Mouse (Mus musculus) E14TG2a.4 (cell line): ENCODE measurements around the gene Sgk1.

Experiments
- H3K27me3 ChIP-seq: 2 replicates; pipeline ENCODE4 v1.6.1; 2014; ENCODE audit warnings: low read length, control low read depth; ENCODE audit not compliant: insufficient read depth
- H3K36me3 ChIP-seq: 2 replicates; pipeline ENCODE4 v1.6.1; 2014; ENCODE audit warnings: low read length, control low read depth; ENCODE audit not compliant: insufficient read depth
- H3K4me1 ChIP-seq: replicated peaks from 2 replicates; pipeline ENCODE4 v1.6.1; 2014; ENCODE audit warnings: low read depth, low read length, control low read depth
- H3K4me3 ChIP-seq: replicated peaks from 2 replicates; pipeline ENCODE4 v1.5.1; 2014; ENCODE audit warnings: mild to moderate bottlenecking, low read length
- H3K9me3 ChIP-seq: 2 replicates; pipeline ENCODE4 v1.6.1; 2014; ENCODE audit warnings: low read length, control low read depth
- CTCF ChIP-seq: conservative IDR thresholded peaks from 2 replicates; pipeline ENCODE4 v1.5.1; 2014; ENCODE audit warnings: low read length
- NANOG ChIP-seq: IDR thresholded peaks from 2 replicates; pipeline ENCODE4 v1.6.1; 2014; ENCODE audit warnings: borderline replicate concordance, low read length, mixed read lengths
- POU5F1 ChIP-seq: IDR thresholded peaks from 2 replicates; pipeline ENCODE4 v1.6.1; 2014; ENCODE audit warnings: low read length, borderline replicate concordance

The Sgk1 gene

GRCm38 (mm10) chr10:21882184-21883081, at the start of gene Sgk1:
Sgk1 (plus strand) TSS chr10:21882184.
- Histone ChIP-seq H3K4me1 (peaks cover 39% of the 10 kb centered on the region), H3K27me3 (peaks cover 25% of the 10 kb centered on the region), H3K9me3 (peaks cover 17% of the 10 kb centered on the region), H3K4me3 (peak within 1 kb of the TSS; percentile 75), H3K36me3 (no peaks in the 10 kb centered on the region)
- TF ChIP-seq CTCF: no peak
- TF ChIP-seq POU5F1: no peak
- no peak for TF ChIP-seq NANOG

- no peaks in the 10 kb centered on the region for H3K27me3 ChIP-seq
- TF ChIP-seq POU5F1 (no peak), NANOG (no peak), CTCF (no peak)
These were observed 49.7 kb upstream of the Sgk1 start for GRCm38 (mm10) chr10:21832282-21832681.

GRCm38 (mm10) chr10:21833757-21834156, 48.2 kb upstream of the Sgk1 start:
- peaks cover 12% of the 10 kb centered on the region; the same call in 1 of the 2 replicates for H3K9me3 ChIP-seq
- TF ChIP-seq NANOG: no peak
- no peak for TF ChIP-seq CTCF
- TF ChIP-seq POU5F1: no peak
- H3K4me1 ChIP-seq: peaks cover 59% of the 10 kb centered on the region
- peaks cover 43% of the 10 kb centered on the region for H3K36me3 ChIP-seq
- no peak overlapping the region for H3K4me3 ChIP-seq
- no peaks in the 10 kb centered on the region for H3K27me3 ChIP-seq

More at GRCm38 (mm10) chr10:21832282-21832681, 49.7 kb upstream of the Sgk1 start:
- Histone ChIP-seq H3K4me1 (peaks cover 69% of the 10 kb centered on the region), H3K36me3 (peaks cover 38% of the 10 kb centered on the region), H3K9me3 (peaks cover 12% of the 10 kb centered on the region; the same call in 1 of the 2 replicates), H3K4me3 (no peak overlapping the region)

GRCm38 (mm10) chr10:21835077-21835476, 46.9 kb upstream of the Sgk1 start:
- Histone ChIP-seq H3K4me1 (peaks cover 55% of the 10 kb centered on the region), H3K27me3 (no peaks in the 10 kb centered on the region), H3K36me3 (peaks cover 43% of the 10 kb centered on the region), H3K4me3 (no peak overlapping the region), H3K9me3 (peaks cover 12% of the 10 kb centered on the region; the same call in 1 of the 2 replicates)
- TF ChIP-seq POU5F1: no peak
- TF ChIP-seq CTCF: no peak
- TF ChIP-seq NANOG: no peak

GRCm38 (mm10) chr10:21839248-21840155, 42.5 kb upstream of the Sgk1 start:
- H3K9me3 ChIP-seq: no peaks in the 10 kb centered on the region
- H3K27me3 ChIP-seq: no peaks in the 10 kb centered on the region
- H3K4me1 ChIP-seq: peaks cover 59% of the 10 kb centered on the region
- TF ChIP-seq NANOG (no peak), CTCF (no peak), POU5F1 (no peak)
- H3K36me3 ChIP-seq: peaks cover 16% of the 10 kb centered on the region
- no peak overlapping the region for H3K4me3 ChIP-seq

GRCm38 (mm10) chr10:21843326-21843725, 38.7 kb upstream of the Sgk1 start:
- Histone ChIP-seq H3K36me3 (peaks cover 3% of the 10 kb centered on the region; the same call in 1 of the 2 replicates), H3K27me3 (no peaks in the 10 kb centered on the region), H3K4me1 (peaks cover 80% of the 10 kb centered on the region), H3K4me3 (no peak overlapping the region), H3K9me3 (no peaks in the 10 kb centered on the region)
- no peak for TF ChIP-seq NANOG
- no peak for TF ChIP-seq CTCF
- no peak for TF ChIP-seq POU5F1

GRCm38 (mm10) chr10:21843861-21844260, 38.1 kb upstream of the Sgk1 start:
- no peaks in the 10 kb centered on the region for H3K9me3 ChIP-seq
- H3K4me1 ChIP-seq: peaks cover 81% of the 10 kb centered on the region
- no peak for TF ChIP-seq CTCF
- no peak for TF ChIP-seq NANOG
- no peak for TF ChIP-seq POU5F1
- H3K27me3 ChIP-seq: no peaks in the 10 kb centered on the region
- no peaks in the 10 kb centered on the region for H3K36me3 ChIP-seq
- H3K4me3 ChIP-seq: peak overlapping the region; percentile 39

GRCm38 (mm10) chr10:21844391-21844790, 37.6 kb upstream of the Sgk1 start:
- Histone ChIP-seq H3K9me3 (no peaks in the 10 kb centered on the region), H3K27me3 (no peaks in the 10 kb centered on the region), H3K36me3 (no peaks in the 10 kb centered on the region), H3K4me1 (peaks cover 81% of the 10 kb centered on the region), H3K4me3 (0 out of 2 replicates have a peak overlapping the region, but pooled peaks have one; percentile 3)
- TF ChIP-seq CTCF (no peak), NANOG (no peak), POU5F1 (no peak)
